Mouse (Mus musculus) testis, adult 2 months (tissue): ENCODE results near the gene Ntrk2.

Source experiments
- CTCF ChIP-seq: fragments of 200-500 bp; IDR thresholded peaks from 2 replicates; pipeline ENCODE4 v1.5.1; 2012; ENCODE audit warnings: low read depth, mild to moderate bottlenecking, inconsistent platforms, low read length, moderate library complexity; ENCODE audit not compliant: control insufficient read depth, insufficient read depth, insufficient replicate concordance
- POLR2A ChIP-seq: fragments of 200-500 bp; IDR thresholded peaks from 2 replicates; pipeline ENCODE4 v1.6.1; 2012; ENCODE audit warnings: low read depth, mild to moderate bottlenecking, inconsistent platforms, low read length, moderate library complexity; ENCODE audit not compliant: control insufficient read depth

DNA sequence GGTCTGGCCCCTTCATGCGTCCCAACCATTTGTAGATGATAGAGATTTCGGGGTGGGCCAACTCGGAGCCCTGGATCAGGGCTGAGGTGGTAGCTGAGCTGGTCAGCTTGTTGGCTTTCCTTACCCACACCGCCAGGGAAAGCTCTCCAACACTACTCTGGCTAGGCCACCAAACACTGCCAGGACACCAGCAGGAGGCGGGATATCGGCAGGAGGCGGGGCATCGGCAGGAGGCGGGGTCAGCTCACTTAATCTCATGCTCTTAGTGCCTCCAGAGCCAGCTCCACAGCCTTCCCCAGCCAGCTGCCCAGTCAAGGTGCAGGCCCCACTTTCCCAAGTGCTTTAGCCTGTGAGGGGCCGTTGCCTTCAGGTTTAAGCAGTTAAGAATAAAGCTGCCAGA is 293.7 kb downstream of the Ntrk2 start:
- TF ChIP-seq CTCF (no peak), POLR2A (no peak)
